Mouse (Mus musculus) c-Kit-negative CD71-positive TER-119-positive erythroid progenitor cells, embryonic 14.5 days (primary cell): ENCODE measurements around the gene D6Ertd527e.

Source experiments
- DNase-seq: peaks from one replicate; pipeline ENCODE4 v3.0.0-alpha.2; 2013; ENCODE audit warnings: low read depth, low spot score

Gene D6Ertd527e

GRCm38 (mm10) chr6:87151427-87151826 lies 46.9 kb downstream of the D6Ertd527e start:
- DNase-seq: no peak

GRCm38 (mm10) chr6:87152461-87153230 lies 48.1 kb downstream of the D6Ertd527e start:
- no peak for DNase-seq

GRCm38 (mm10) chr6:87153231-87153580 lies 48.7 kb downstream of the D6Ertd527e start:
- no peak for DNase-seq

- no peak for DNase-seq
Measured at GRCm38 (mm10) chr6:87153836-87154235, 49.3 kb downstream of the D6Ertd527e start.

- no peak for DNase-seq
Measured at GRCm38 (mm10) chr6:87158062-87158623, 53.6 kb downstream of the D6Ertd527e start.

GRCm38 (mm10) chr6:87160196-87160595 lies 55.6 kb downstream of the D6Ertd527e start:
- no peak for DNase-seq

GRCm38 (mm10) chr6:87161391-87162263 lies 57.1 kb downstream of the D6Ertd527e start:
- no peak for DNase-seq
